Mouse (Mus musculus) embryonic facial prominence, embryonic 13.5 days (tissue): ENCODE measurements around the gene Gpr88. TPM values are rescaled to one million over a fixed set of nuclear protein-coding genes. Genes with fewer than 3 reads are reported as not detected.

Experiments
- ATAC-seq: fragments of 200-750 bp; cut with Nextera tagmentation; 2 replicates; pipeline ENCODE4 v1.8.0; 2017; ENCODE audit warnings: low read depth; ENCODE audit not compliant: insufficient number of reproducible peaks, insufficient read depth, low FRiP score, low TSS enrichment
- H3K27ac ChIP-seq: fragments of 300-500 bp; sonication (generic); 2 replicates; pipeline ENCODE4 v1.5.1; 2015; ENCODE audit warnings: moderate library complexity, mild to moderate bottlenecking, inconsistent platforms
- H3K27me3 ChIP-seq: fragments of 300-500 bp; sonication (generic); 2 replicates; pipeline ENCODE4 v1.6.1; 2015; ENCODE audit warnings: mild to moderate bottlenecking, inconsistent platforms
- H3K36me3 ChIP-seq: fragments of 300-500 bp; sonication (generic); 2 replicates; pipeline ENCODE4 v1.6.1; 2015; ENCODE audit warnings: mild to moderate bottlenecking, inconsistent platforms
- H3K4me1 ChIP-seq: fragments of 300-500 bp; sonication (generic); 2 replicates; pipeline ENCODE4 v1.6.1; 2015; ENCODE audit warnings: inconsistent platforms
- H3K4me2 ChIP-seq: fragments of 300-500 bp; sonication (generic); 2 replicates; pipeline ENCODE4 v1.6.1; 2015; ENCODE audit warnings: moderate library complexity, mild to moderate bottlenecking, inconsistent platforms
- H3K4me3 ChIP-seq: fragments of 300-500 bp; sonication (generic); 2 replicates; pipeline ENCODE4 v1.5.1; 2015; ENCODE audit warnings: mild to moderate bottlenecking, inconsistent platforms
- H3K9ac ChIP-seq: fragments of 300-500 bp; sonication (generic); 2 replicates; pipeline ENCODE4 v1.6.1; 2015; ENCODE audit warnings: mild to moderate bottlenecking, inconsistent platforms
- H3K9me3 ChIP-seq: fragments of 300-500 bp; sonication (generic); 2 replicates; pipeline ENCODE4 v1.6.1; 2016; ENCODE audit warnings: inconsistent platforms
- WGBS: fragments of 180-500 bp; shearing (Covaris S2); methylation state at CpG from one replicate; pipeline ENCODE4 v1.1.7; 2015; ENCODE audit warnings: mixed read lengths; 5-methylcytosine and 5-hydroxymethylcytosine counted together
- polyA plus RNA-seq: library from polyadenylated mRNA; unstranded; fragments of >200 nt; fragmentation: Nextera tagmentation; extraction: Ambion mirVana; gene quantifications from 2 replicates; pipeline ENCODE4 v1.2.1, GENCODE M21; 2015

The Gpr88 gene
- polyA plus RNA-seq, 1 experiment from 2014 or later, result 0.56 TPM

- no peaks in the 10 kb centered on the region for H3K27me3 ChIP-seq
- no peaks in the 10 kb centered on the region for H3K4me1 ChIP-seq
- no peak overlapping the region for H3K4me2 ChIP-seq
- no peak overlapping the region for H3K9ac ChIP-seq
- no peak overlapping the region for H3K4me3 ChIP-seq
- H3K36me3 ChIP-seq, result no peaks in the 10 kb centered on the region
- ATAC-seq, result no peak
- H3K9me3 ChIP-seq, result no peaks in the 10 kb centered on the region
- 92% methylated on average over 5 of the region's 5 CpGs for WGBS
- no peak overlapping the region for H3K27ac ChIP-seq
Measured at GRCm38 (mm10) chr3:116237527-116237926, 15.8 kb downstream of the Gpr88 start.

DNA sequence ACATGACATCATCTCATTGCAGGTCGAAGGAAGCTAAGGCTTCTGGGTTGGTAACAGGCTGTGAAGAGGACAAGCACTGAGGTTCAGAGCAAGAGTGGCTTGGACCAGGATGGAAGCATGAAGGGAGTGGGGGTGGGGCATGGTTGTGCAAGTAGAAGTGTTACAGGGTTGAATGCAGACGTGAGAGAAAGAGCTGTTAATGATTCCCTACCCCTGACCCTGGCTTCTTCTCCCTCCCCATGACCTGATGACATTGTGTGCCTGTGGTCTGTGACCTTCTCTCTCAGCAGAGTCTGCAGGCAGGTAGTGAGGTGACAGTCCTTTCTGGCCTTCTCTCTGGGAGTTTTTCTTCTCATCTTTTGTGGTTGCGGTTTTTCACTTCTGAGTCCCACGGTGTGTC lies 16.4 kb downstream of the Gpr88 start:
- Histone ChIP-seq H3K9ac (no peak overlapping the region), H3K9me3 (no peaks in the 10 kb centered on the region), H3K27me3 (no peaks in the 10 kb centered on the region), H3K4me1 (no peaks in the 10 kb centered on the region), H3K27ac (no peak overlapping the region), H3K4me3 (no peak overlapping the region), H3K36me3 (no peaks in the 10 kb centered on the region), H3K4me2 (no peak overlapping the region)
- no peak for ATAC-seq
- 72% methylated on average over 4 of the region's 4 CpGs for WGBS

- ATAC-seq, result no peak
- Histone ChIP-seq H3K4me2 (no peak overlapping the region), H3K36me3 (no peaks in the 10 kb centered on the region), H3K9ac (no peak overlapping the region), H3K27ac (no peak overlapping the region), H3K9me3 (no peaks in the 10 kb centered on the region), H3K4me1 (peaks cover 17% of the 10 kb centered on the region), H3K27me3 (no peaks in the 10 kb centered on the region), H3K4me3 (no peak overlapping the region)
- 80% methylated on average over 3 of the region's 3 CpGs for WGBS
Measured at GRCm38 (mm10) chr3:116233515-116233914, 19.8 kb downstream of the Gpr88 start.

GRCm38 (mm10) chr3:116232763-116233162 lies 20.5 kb downstream of the Gpr88 start:
- Histone ChIP-seq H3K4me1 (peaks cover 25% of the 10 kb centered on the region), H3K4me2 (no peak overlapping the region), H3K27me3 (no peaks in the 10 kb centered on the region), H3K27ac (no peak overlapping the region), H3K9me3 (no peaks in the 10 kb centered on the region), H3K36me3 (no peaks in the 10 kb centered on the region), H3K4me3 (no peak overlapping the region), H3K9ac (no peak overlapping the region)
- WGBS, result 82% methylated on average over 5 of the region's 5 CpGs
- ATAC-seq, result no peak

- peaks cover 28% of the 10 kb centered on the region for H3K4me1 ChIP-seq
- no peaks in the 10 kb centered on the region for H3K36me3 ChIP-seq
- ATAC-seq, result no peak
- no peaks in the 10 kb centered on the region for H3K9me3 ChIP-seq
- no peaks in the 10 kb centered on the region for H3K27me3 ChIP-seq
- H3K4me3 ChIP-seq, result no peak overlapping the region
- no peak overlapping the region for H3K9ac ChIP-seq
- H3K4me2 ChIP-seq, result no peak overlapping the region
- H3K27ac ChIP-seq, result no peak overlapping the region
- 73% methylated on average over 4 of the region's 4 CpGs for WGBS
Measured at GRCm38 (mm10) chr3:116229336-116229735, 24.0 kb downstream of the Gpr88 start.

DNA sequence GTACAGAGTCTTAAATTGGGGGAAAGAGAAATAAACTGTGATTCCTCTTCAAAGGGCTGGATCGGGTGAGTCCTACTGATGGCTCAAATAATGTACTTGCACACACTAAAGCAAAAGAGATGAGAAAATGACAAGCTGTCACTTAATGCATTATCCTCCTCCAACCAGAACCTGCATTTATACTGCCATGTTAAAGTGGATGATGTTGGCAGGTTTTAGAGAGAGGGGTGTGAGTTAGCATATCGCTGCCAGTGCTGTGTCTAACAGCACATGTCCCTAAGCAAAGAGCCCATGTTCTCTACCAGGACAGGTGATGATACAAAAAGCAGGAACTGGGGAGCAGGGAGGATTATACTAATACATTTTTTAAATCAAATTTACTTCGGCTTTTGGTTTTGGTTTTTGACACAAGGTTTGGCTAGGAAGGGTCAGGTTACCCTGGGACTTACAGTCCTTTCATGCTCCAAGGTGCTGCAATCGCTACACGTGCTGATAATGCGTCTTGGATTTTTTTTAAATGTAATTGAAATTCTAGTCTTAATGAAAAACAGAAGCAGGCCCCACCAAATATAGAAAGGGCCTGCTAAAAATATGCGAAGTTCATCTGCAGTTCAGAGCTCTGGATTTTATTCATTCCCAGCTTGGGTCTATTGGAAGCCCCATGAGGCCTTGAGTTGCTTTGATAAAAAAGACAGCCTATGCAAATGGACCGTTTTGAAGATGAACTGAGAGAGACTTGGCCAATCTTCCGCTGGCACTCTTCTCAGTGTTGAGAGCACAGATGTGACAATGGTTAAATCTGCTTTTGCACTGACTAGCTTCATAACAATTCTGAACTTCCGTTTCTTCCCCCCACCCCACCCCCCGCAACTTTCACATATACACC lies 24.7 kb downstream of the Gpr88 start:
- no peak for ATAC-seq
- WGBS, result 24% methylated on average over 11 of the region's 11 CpGs
- H3K4me3 ChIP-seq, result no peak overlapping the region
- no peaks in the 10 kb centered on the region for H3K9me3 ChIP-seq
- H3K27me3 ChIP-seq, result no peaks in the 10 kb centered on the region
- no peaks in the 10 kb centered on the region for H3K36me3 ChIP-seq
- no peak overlapping the region for H3K4me2 ChIP-seq
- H3K9ac ChIP-seq, result no peak overlapping the region
- H3K4me1 ChIP-seq, result peaks cover 28% of the 10 kb centered on the region
- H3K27ac ChIP-seq, result 0 out of 2 replicates have a peak overlapping the region, but pooled peaks have one; percentile 3

GRCm38 (mm10) chr3:116227383-116227782 lies 25.9 kb downstream of the Gpr88 start:
- H3K27me3 ChIP-seq, result peaks cover 8% of the 10 kb centered on the region
- H3K4me1 ChIP-seq, result peaks cover 33% of the 10 kb centered on the region
- no peaks in the 10 kb centered on the region for H3K36me3 ChIP-seq
- no peak overlapping the region for H3K4me2 ChIP-seq
- no peak overlapping the region for H3K9ac ChIP-seq
- 35% methylated on average over 5 of the region's 5 CpGs for WGBS
- no peak overlapping the region for H3K27ac ChIP-seq
- H3K9me3 ChIP-seq, result no peaks in the 10 kb centered on the region
- no peak overlapping the region for H3K4me3 ChIP-seq
- no peak for ATAC-seq

DNA sequence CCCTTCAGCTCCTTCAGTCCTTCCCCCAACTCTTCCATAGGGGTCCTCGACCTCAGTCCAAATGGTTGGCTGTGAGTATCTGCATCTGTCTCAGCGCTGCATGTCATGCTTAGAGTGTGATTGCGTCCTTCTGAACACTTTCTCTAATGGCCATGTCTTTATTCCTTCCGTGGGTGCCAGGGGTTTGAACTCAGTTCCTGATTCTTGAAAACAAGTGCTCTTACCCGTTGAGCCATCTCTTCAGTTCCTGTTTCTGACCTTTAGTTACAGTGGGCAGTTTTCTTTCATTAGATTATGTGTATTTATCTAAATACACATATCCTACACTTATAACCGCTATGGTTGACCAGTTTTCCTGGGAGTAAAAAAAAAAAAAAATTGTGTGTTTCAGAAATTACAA lies 26.4 kb downstream of the Gpr88 start:
- Histone ChIP-seq H3K4me1 (peaks cover 35% of the 10 kb centered on the region), H3K36me3 (no peaks in the 10 kb centered on the region), H3K9ac (no peak overlapping the region), H3K9me3 (no peaks in the 10 kb centered on the region), H3K4me3 (no peak overlapping the region), H3K27me3 (peaks cover 9% of the 10 kb centered on the region), H3K27ac (no peak overlapping the region), H3K4me2 (no peak overlapping the region)
- 79% methylated on average over 6 of the region's 6 CpGs for WGBS
- ATAC-seq, result no peak

- Histone ChIP-seq H3K4me2 (peak overlapping the region; percentile 33), H3K4me3 (no peak overlapping the region), H3K9me3 (no peaks in the 10 kb centered on the region), H3K9ac (no peak overlapping the region), H3K27me3 (peaks cover 9% of the 10 kb centered on the region), H3K27ac (no peak overlapping the region), H3K36me3 (no peaks in the 10 kb centered on the region), H3K4me1 (peaks cover 16% of the 10 kb centered on the region)
- no peak for ATAC-seq
- WGBS, result 15% methylated on average over 17 of the region's 17 CpGs
Measured at GRCm38 (mm10) chr3:116222511-116223243, 30.6 kb downstream of the Gpr88 start.

DNA sequence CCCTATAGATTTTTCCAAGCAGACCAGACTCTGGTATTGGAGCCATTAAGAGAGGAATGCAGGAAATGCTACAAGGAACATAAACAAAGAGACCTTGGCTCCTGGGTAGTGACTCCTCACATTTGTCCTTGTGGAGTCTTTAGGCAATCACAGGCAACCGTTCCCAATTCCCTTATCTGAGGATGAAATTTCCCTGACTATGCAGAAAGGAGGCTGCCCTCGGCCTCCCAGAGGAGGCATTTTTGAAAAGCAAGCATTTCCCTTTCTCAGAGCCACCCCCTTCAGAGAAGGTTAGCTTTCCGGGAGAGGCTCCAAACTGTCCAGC lies 31.7 kb downstream of the Gpr88 start:
- peaks cover 9% of the 10 kb centered on the region for H3K27me3 ChIP-seq
- H3K36me3 ChIP-seq, result no peaks in the 10 kb centered on the region
- peaks cover 13% of the 10 kb centered on the region for H3K4me1 ChIP-seq
- H3K27ac ChIP-seq, result no peak overlapping the region
- no peak overlapping the region for H3K9ac ChIP-seq
- H3K4me3 ChIP-seq, result no peak overlapping the region
- WGBS, result 19% methylated on average over 3 of the region's 3 CpGs
- no peak for ATAC-seq
- no peaks in the 10 kb centered on the region for H3K9me3 ChIP-seq
- H3K4me2 ChIP-seq, result no peak overlapping the region

GRCm38 (mm10) chr3:116220980-116221685 lies 32.2 kb downstream of the Gpr88 start:
- peaks cover 13% of the 10 kb centered on the region for H3K4me1 ChIP-seq
- no peaks in the 10 kb centered on the region for H3K36me3 ChIP-seq
- no peak overlapping the region for H3K4me3 ChIP-seq
- H3K27ac ChIP-seq, result no peak overlapping the region
- no peak for ATAC-seq
- 73% methylated on average over 6 of the region's 6 CpGs for WGBS
- no peaks in the 10 kb centered on the region for H3K9me3 ChIP-seq
- peaks cover 9% of the 10 kb centered on the region for H3K27me3 ChIP-seq
- H3K9ac ChIP-seq, result no peak overlapping the region
- H3K4me2 ChIP-seq, result no peak overlapping the region
